Mouse (Mus musculus): ENCODE measurements around the gene Tmub1. TPM values are rescaled to one million over a fixed set of nuclear protein-coding genes. Genes with fewer than 3 reads are reported as not detected.

Gene Tmub1
- polyA plus RNA-seq (2012; fragmentation: generic; extraction: Trizol), result 9.8 TPM
- long read RNA-seq, experiment 1, transcript Tmub1-201 (3 exons, 1,333 nt), result major isoform, 14 of 19 reads
- long read RNA-seq, experiment 1, partial matches to known transcripts, result 1 of 19 reads
- long read RNA-seq, experiment 1, other reads (novel, unspliced or antisense), result 4 of 19 reads
- long read RNA-seq, experiment 2, transcript Tmub1-201 (3 exons, 1,333 nt), result major isoform, 8 of 8 reads
- long read RNA-seq, experiment 2, partial matches to known transcripts, result 0 of 8 reads
- long read RNA-seq, experiment 2, other reads (novel, unspliced or antisense), result 0 of 8 reads

- peaks cover 11% of the 10 kb centered on the region for H3K36me3 ChIP-seq (ENCODE audit: control insufficient read depth, insufficient read depth)
- H3K4me3 ChIP-seq (ENCODE audit: insufficient read depth, poor library complexity, severe bottlenecking), result peak within 1 kb of the TSS; percentile 14
- H3K79me3 ChIP-seq (ENCODE audit: low read depth), result peaks cover 14% of the 10 kb centered on the region
- H3ac ChIP-seq (ENCODE audit: control insufficient read depth, insufficient read length, low read depth), result peak within 1 kb of the TSS; percentile 34
- TF ChIP-seq CTCF (IDR thresholded peaks at IDR 0.05; ENCODE audit: control insufficient read depth, insufficient read depth, insufficient read length), result no peak
- no peak for TF ChIP-seq FOSL1 (IDR thresholded peaks at IDR 0.05; ENCODE audit: insufficient read depth, low read length, poor library complexity, severe bottlenecking)
- peak; percentile 73 for TF ChIP-seq USF1 (IDR thresholded peaks at IDR 0.05; ENCODE audit: low read depth)
- TF ChIP-seq CEBPB (IDR thresholded peaks at IDR 0.05; ENCODE audit: low read depth), result no peak
- TF ChIP-seq MAX (IDR thresholded peaks at IDR 0.05), result peak; percentile 81
- TF ChIP-seq MYOD1 (IDR thresholded peaks at IDR 0.05; ENCODE audit: control insufficient read depth, insufficient read length, low read depth), result peak; percentile 36
- TF ChIP-seq MYOG (IDR thresholded peaks at IDR 0.05; ENCODE audit: control insufficient read depth, extremely low read depth, insufficient read length), result no peak
- peaks cover 29% of the 10 kb centered on the region for H3K79me2 ChIP-seq (ENCODE audit: control insufficient read depth, insufficient read depth)
- no peaks in the 10 kb centered on the region for H3K27me3 ChIP-seq (ENCODE audit: control insufficient read depth, insufficient read depth, insufficient read length)
Measured at GRCm38 (mm10) chr5:24447624-24448298, at the start of gene Tmub1. Tmub1 (minus strand) TSS chr5:24447854.

GRCm38 (mm10) chr5:24496756-24497155, 49.1 kb upstream of the Tmub1 start:
- Histone ChIP-seq H3K79me3 (ENCODE audit: low read depth) (no peaks in the 10 kb centered on the region), H3ac (ENCODE audit: control insufficient read depth, insufficient read length, low read depth) (no peak overlapping the region), H3K4me3 (ENCODE audit: insufficient read depth, poor library complexity, severe bottlenecking) (no peak overlapping the region), H3K36me3 (ENCODE audit: control insufficient read depth, insufficient read depth) (peaks cover 49% of the 10 kb centered on the region), H3K79me2 (ENCODE audit: control insufficient read depth, insufficient read depth) (no peaks in the 10 kb centered on the region), H3K27me3 (ENCODE audit: control insufficient read depth, insufficient read depth, insufficient read length) (no peaks in the 10 kb centered on the region)
- TF ChIP-seq CEBPB (IDR thresholded peaks at IDR 0.05; ENCODE audit: low read depth), result no peak
- TF ChIP-seq USF1 (IDR thresholded peaks at IDR 0.05; ENCODE audit: low read depth), result no peak
- no peak for TF ChIP-seq FOSL1 (IDR thresholded peaks at IDR 0.05; ENCODE audit: insufficient read depth, low read length, poor library complexity, severe bottlenecking)
- no peak for TF ChIP-seq MAX (IDR thresholded peaks at IDR 0.05)
- TF ChIP-seq MYOD1 (IDR thresholded peaks at IDR 0.05; ENCODE audit: control insufficient read depth, insufficient read length, low read depth), result no peak
- TF ChIP-seq CTCF (IDR thresholded peaks at IDR 0.05; ENCODE audit: control insufficient read depth, insufficient read depth, insufficient read length), result no peak
- TF ChIP-seq MYOG (IDR thresholded peaks at IDR 0.05; ENCODE audit: control insufficient read depth, extremely low read depth, insufficient read length), result no peak

- Histone ChIP-seq H3K79me2 (ENCODE audit: control insufficient read depth, insufficient read depth) (no peaks in the 10 kb centered on the region), H3K4me3 (ENCODE audit: insufficient read depth, poor library complexity, severe bottlenecking) (no peak overlapping the region), H3K36me3 (ENCODE audit: control insufficient read depth, insufficient read depth) (peaks cover 54% of the 10 kb centered on the region), H3K79me3 (ENCODE audit: low read depth) (no peaks in the 10 kb centered on the region), H3K27me3 (ENCODE audit: control insufficient read depth, insufficient read depth, insufficient read length) (no peaks in the 10 kb centered on the region), H3ac (ENCODE audit: control insufficient read depth, insufficient read length, low read depth) (no peak overlapping the region)
- TF ChIP-seq MAX (IDR thresholded peaks at IDR 0.05), result no peak
- no peak for TF ChIP-seq FOSL1 (IDR thresholded peaks at IDR 0.05; ENCODE audit: insufficient read depth, low read length, poor library complexity, severe bottlenecking)
- TF ChIP-seq MYOD1 (IDR thresholded peaks at IDR 0.05; ENCODE audit: control insufficient read depth, insufficient read length, low read depth), result no peak
- TF ChIP-seq CEBPB (IDR thresholded peaks at IDR 0.05; ENCODE audit: low read depth), result no peak
Measured at GRCm38 (mm10) chr5:24495019-24495418, 47.4 kb upstream of the Tmub1 start.

- H3K36me3 ChIP-seq (ENCODE audit: control insufficient read depth, insufficient read depth), result peaks cover 71% of the 10 kb centered on the region
- no peaks in the 10 kb centered on the region for H3K27me3 ChIP-seq (ENCODE audit: control insufficient read depth, insufficient read depth, insufficient read length)
- no peaks in the 10 kb centered on the region for H3K79me2 ChIP-seq (ENCODE audit: control insufficient read depth, insufficient read depth)
- TF ChIP-seq CTCF (IDR thresholded peaks at IDR 0.05; ENCODE audit: control insufficient read depth, insufficient read depth, insufficient read length), result no peak
- no peak for TF ChIP-seq MYOG (IDR thresholded peaks at IDR 0.05; ENCODE audit: control insufficient read depth, extremely low read depth, insufficient read length)
- no peak for TF ChIP-seq MYOD1 (IDR thresholded peaks at IDR 0.05; ENCODE audit: control insufficient read depth, insufficient read length, low read depth)
- TF ChIP-seq MAX (IDR thresholded peaks at IDR 0.05), result no peak
- no peak for TF ChIP-seq FOSL1 (IDR thresholded peaks at IDR 0.05; ENCODE audit: insufficient read depth, low read length, poor library complexity, severe bottlenecking)
- no peak for TF ChIP-seq USF1 (IDR thresholded peaks at IDR 0.05; ENCODE audit: low read depth)
- TF ChIP-seq CEBPB (IDR thresholded peaks at IDR 0.05; ENCODE audit: low read depth), result no peak
- H3ac ChIP-seq (ENCODE audit: control insufficient read depth, insufficient read length, low read depth), result no peak overlapping the region
- no peaks in the 10 kb centered on the region for H3K79me3 ChIP-seq (ENCODE audit: low read depth)
- no peak overlapping the region for H3K4me3 ChIP-seq (ENCODE audit: insufficient read depth, poor library complexity, severe bottlenecking)
Measured at GRCm38 (mm10) chr5:24492546-24493285, 45.1 kb upstream of the Tmub1 start.

GRCm38 (mm10) chr5:24490413-24490920, 42.8 kb upstream of the Tmub1 start:
- peaks cover 70% of the 10 kb centered on the region for H3K36me3 ChIP-seq (ENCODE audit: control insufficient read depth, insufficient read depth)
- no peaks in the 10 kb centered on the region for H3K27me3 ChIP-seq (ENCODE audit: control insufficient read depth, insufficient read depth, insufficient read length)
- H3K4me3 ChIP-seq (ENCODE audit: insufficient read depth, poor library complexity, severe bottlenecking), result no peak overlapping the region
- H3K79me2 ChIP-seq (ENCODE audit: control insufficient read depth, insufficient read depth), result no peaks in the 10 kb centered on the region
- TF ChIP-seq CTCF (IDR thresholded peaks at IDR 0.05; ENCODE audit: control insufficient read depth, insufficient read depth, insufficient read length) (no peak), USF1 (IDR thresholded peaks at IDR 0.05; ENCODE audit: low read depth) (no peak), MYOG (IDR thresholded peaks at IDR 0.05; ENCODE audit: control insufficient read depth, extremely low read depth, insufficient read length) (no peak), MAX (IDR thresholded peaks at IDR 0.05) (no peak), CEBPB (IDR thresholded peaks at IDR 0.05; ENCODE audit: low read depth) (no peak), MYOD1 (IDR thresholded peaks at IDR 0.05; ENCODE audit: control insufficient read depth, insufficient read length, low read depth) (no peak), FOSL1 (IDR thresholded peaks at IDR 0.05; ENCODE audit: insufficient read depth, low read length, poor library complexity, severe bottlenecking) (no peak)
- H3K79me3 ChIP-seq (ENCODE audit: low read depth), result no peaks in the 10 kb centered on the region
- no peak overlapping the region for H3ac ChIP-seq (ENCODE audit: control insufficient read depth, insufficient read length, low read depth)
